Mouse (Mus musculus) CH12.LX (cell line): ENCODE data around the gene Map6.

Experiments
- CHD2 ChIP-seq: IDR thresholded peaks from 2 replicates; pipeline ENCODE4 v1.6.1; 2011; ENCODE audit warnings: low read length, improper control_type of control experiment
- CTCF ChIP-seq, 2 experiments: IDR thresholded peaks in 1 of 2; conservative IDR thresholded peaks in 1 of 2; 2 replicates each; pipeline ENCODE4 v1.5.1; 2011 to 2012; ENCODE audit warnings: low read depth in 2 of 2, low read length in 2 of 2, improper control_type of control experiment in 1 of 2, inconsistent platforms in 1 of 2, mild to moderate bottlenecking in 1 of 2, moderate library complexity in 1 of 2
- E2F4 ChIP-seq: IDR thresholded peaks from 2 replicates; pipeline ENCODE4 v1.6.1; 2011; ENCODE audit warnings: low read depth, low read length, improper control_type of control experiment; ENCODE audit not compliant: insufficient replicate concordance
- ETS1 ChIP-seq: conservative IDR thresholded peaks from 2 replicates; pipeline ENCODE4 v1.6.1; 2012; ENCODE audit warnings: low read depth, mild to moderate bottlenecking, inconsistent platforms, low read length, improper control_type of control experiment, moderate library complexity
- JUND ChIP-seq: conservative IDR thresholded peaks from 2 replicates; pipeline ENCODE4 v1.6.1; 2011; ENCODE audit warnings: low read depth, low read length, improper control_type of control experiment
- MEF2A ChIP-seq: IDR thresholded peaks from 2 replicates; pipeline ENCODE4 v1.6.1; 2014; ENCODE audit warnings: low read depth, mild to moderate bottlenecking, inconsistent platforms, low read length, improper control_type of control experiment, borderline replicate concordance
- NRF1 ChIP-seq: IDR thresholded peaks from 2 replicates; pipeline ENCODE4 v1.6.1; 2014; ENCODE audit warnings: low read depth, mild to moderate bottlenecking, inconsistent platforms, low read length, improper control_type of control experiment, moderate library complexity
- POLR2A ChIP-seq: IDR thresholded peaks from 2 replicates; pipeline ENCODE4 v1.6.1; 2011; ENCODE audit warnings: low read depth, mild to moderate bottlenecking, improper control_type of control experiment, low read length
- SMC3 ChIP-seq: IDR thresholded peaks from 2 replicates; pipeline ENCODE4 v1.6.1; 2011; ENCODE audit warnings: low read depth, low read length, improper control_type of control experiment
- TBP ChIP-seq: conservative IDR thresholded peaks from 2 replicates; pipeline ENCODE4 v1.6.1; 2011; ENCODE audit warnings: low read depth, low read length, improper control_type of control experiment
- UBTF ChIP-seq: IDR thresholded peaks from 2 replicates; pipeline ENCODE4 v1.6.1; 2012; ENCODE audit warnings: low read depth, mild to moderate bottlenecking, inconsistent platforms, low read length, improper control_type of control experiment, moderate library complexity
- USF1 ChIP-seq: IDR thresholded peaks from 2 replicates; pipeline ENCODE4 v1.6.1; 2014; ENCODE audit warnings: low read depth, mild to moderate bottlenecking, inconsistent platforms, low read length, improper control_type of control experiment
- USF2 ChIP-seq: conservative IDR thresholded peaks from 2 replicates; pipeline ENCODE4 v1.6.1; 2011; ENCODE audit warnings: low read depth, low read length, improper control_type of control experiment
- ZNF384 ChIP-seq: IDR thresholded peaks from 2 replicates; pipeline ENCODE4 v1.6.1; 2012; ENCODE audit warnings: low read depth, low read length, improper control_type of control experiment, inconsistent platforms

- TF ChIP-seq POLR2A (no peak), CHD2 (no peak), CTCF (conservative IDR thresholded peaks at IDR 0.05 in 1 of 2, IDR thresholded peaks at IDR 0.05 in 1 of 2; ENCODE audit: low read depth in 2 of 2, low read length in 2 of 2) (no peak), TBP (no peak), NRF1 (no peak), SMC3 (no peak), JUND (no peak), USF1 (no peak), USF2 (no peak), UBTF (no peak), MEF2A (no peak), ETS1 (no peak), E2F4 (no peak), ZNF384 (no peak)
Observed at GRCm38 (mm10) chr7:99352526-99353400, 85.5 kb downstream of the Map6 start, which contains the start of gene Serpinh1.
